Mouse (Mus musculus) megakaryocyte, adult 5-6 weeks (primary cell): Measurements from ENCODE around the gene Tyw1. TPM values are rescaled to one million over a fixed set of nuclear protein-coding genes. Genes with fewer than 3 reads are reported as not detected.

Experiments
- ATAC-seq: 2 replicates; pipeline ENCODE4 v1.8.0; 2016; ENCODE audit warnings: mild to moderate bottlenecking, inconsistent platforms; ENCODE audit not compliant: poor library complexity, severe bottlenecking
- total RNA-seq, 2 experiments: library from RNA; stranded (forward) in 1 of 2; stranded (reverse) in 1 of 2; fragments of 153-499, 151-499 nt in 1 of 2; fragments of 221-1000, 200-1000 nt in 1 of 2; gene quantifications; 2 replicates each; pipeline versions ENCODE4 v1.2.3 to v1.2.4; 2015 to 2017

The Tyw1 gene
- total RNA-seq, 2 experiments from 2014 or later: 11.1 to 24.4 TPM

GRCm38 (mm10) chr5:130263454-130263853, 8.0 kb downstream of the Tyw1 start:
- no peak for ATAC-seq

GRCm38 (mm10) chr5:130264433-130265005, 9.1 kb downstream of the Tyw1 start:
- ATAC-seq: no peak

- ATAC-seq: peak; percentile 54
Measured at GRCm38 (mm10) chr5:130266651-130267050, 11.2 kb downstream of the Tyw1 start.

GRCm38 (mm10) chr5:130267316-130267715, 11.9 kb downstream of the Tyw1 start:
- ATAC-seq: peak; percentile 77

- ATAC-seq: no peak
Measured at GRCm38 (mm10) chr5:130268976-130269375, 13.6 kb downstream of the Tyw1 start.

GRCm38 (mm10) chr5:130272344-130272743, 16.9 kb downstream of the Tyw1 start:
- ATAC-seq: peak; percentile 53

GRCm38 (mm10) chr5:130273046-130273445, 17.6 kb downstream of the Tyw1 start:
- no peak for ATAC-seq

GRCm38 (mm10) chr5:130275509-130275908, 20.1 kb downstream of the Tyw1 start:
- peak; percentile 47; the same call in 1 of the 2 replicates for ATAC-seq

GRCm38 (mm10) chr5:130278011-130278472, 22.6 kb downstream of the Tyw1 start:
- ATAC-seq: peak; percentile 89

- ATAC-seq: peak; percentile 83
Measured at GRCm38 (mm10) chr5:130283079-130283732, 27.8 kb downstream of the Tyw1 start.

GRCm38 (mm10) chr5:130288106-130288505, 32.7 kb downstream of the Tyw1 start:
- ATAC-seq: no peak

GRCm38 (mm10) chr5:130290242-130290641, 34.8 kb downstream of the Tyw1 start:
- no peak for ATAC-seq

GRCm38 (mm10) chr5:130290775-130291174, 35.4 kb downstream of the Tyw1 start:
- ATAC-seq: no peak

- no peak for ATAC-seq
Measured at GRCm38 (mm10) chr5:130292976-130293375, 37.6 kb downstream of the Tyw1 start.

GRCm38 (mm10) chr5:130293941-130294340, 38.5 kb downstream of the Tyw1 start:
- no peak for ATAC-seq

- no peak for ATAC-seq
Measured at GRCm38 (mm10) chr5:130294598-130294997, 39.2 kb downstream of the Tyw1 start.

GRCm38 (mm10) chr5:130296071-130296470, 40.7 kb downstream of the Tyw1 start:
- 0 out of 2 replicates have a peak, but pooled peaks have one; percentile 21 for ATAC-seq

GRCm38 (mm10) chr5:130298831-130299460, 43.5 kb downstream of the Tyw1 start:
- ATAC-seq: no peak

- ATAC-seq: no peak
Measured at GRCm38 (mm10) chr5:130299526-130299925, 44.1 kb downstream of the Tyw1 start.

GRCm38 (mm10) chr5:130303611-130304010, 48.2 kb downstream of the Tyw1 start:
- ATAC-seq: no peak

GRCm38 (mm10) chr5:130307921-130308320, 52.5 kb downstream of the Tyw1 start:
- ATAC-seq: no peak

GRCm38 (mm10) chr5:130310077-130310476, 54.7 kb downstream of the Tyw1 start:
- ATAC-seq: no peak
